Mouse (Mus musculus): ENCODE measurements around the gene Rbfox3. TPM values are rescaled to one million over a fixed set of nuclear protein-coding genes. Genes with fewer than 3 reads are reported as not detected.

The Rbfox3 gene
- polyA plus RNA-seq, 1 experiment: 117 TPM

DNA sequence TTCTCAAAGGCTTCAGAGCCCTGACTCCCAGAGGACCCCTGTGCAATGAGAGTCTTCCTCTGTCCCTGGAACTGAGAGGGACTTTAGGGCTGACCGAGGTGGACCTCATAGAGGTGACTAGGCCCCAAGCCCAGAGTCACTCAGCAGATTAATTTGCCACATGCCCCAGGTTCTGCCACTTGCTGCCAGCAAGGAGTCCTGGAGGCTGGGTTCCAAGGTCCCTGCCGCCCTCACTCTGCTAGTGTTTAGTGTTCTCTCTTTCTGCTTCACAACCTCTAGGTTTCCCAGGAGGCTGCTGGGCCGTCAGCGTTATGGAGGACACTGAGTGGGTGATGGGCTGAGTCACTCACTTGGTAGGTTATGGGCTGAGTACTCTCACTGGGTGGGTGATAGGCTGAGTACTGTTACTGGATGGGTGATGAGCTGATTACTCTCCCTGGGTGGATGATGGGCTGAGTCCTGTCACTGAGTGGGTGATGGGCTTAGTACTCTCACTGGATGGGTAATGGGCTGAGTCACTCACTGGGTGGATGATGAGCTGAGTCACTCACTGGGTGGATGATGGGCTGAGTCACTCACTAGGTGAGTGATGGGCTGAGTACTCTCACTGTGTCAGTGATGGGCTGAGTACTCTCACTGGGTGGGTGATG, 387.8 kb downstream of the Rbfox3 start:
- Histone ChIP-seq H3K4me1 (ENCODE audit: control insufficient read depth, insufficient read depth, low read length) (peaks cover 6% of the 10 kb centered on the region), H3K4me3 (ENCODE audit: insufficient read depth, low read length) (no peak overlapping the region), H3K27ac (ENCODE audit: insufficient read depth, low read length) (no peak overlapping the region)
- TF ChIP-seq CTCF (IDR thresholded peaks at IDR 0.05; ENCODE audit: extremely low read depth, insufficient read depth, low read length) (no peak), POLR2A (IDR thresholded peaks at IDR 0.05; ENCODE audit: extremely low read depth, insufficient read depth, low read length) (no peak)

DNA sequence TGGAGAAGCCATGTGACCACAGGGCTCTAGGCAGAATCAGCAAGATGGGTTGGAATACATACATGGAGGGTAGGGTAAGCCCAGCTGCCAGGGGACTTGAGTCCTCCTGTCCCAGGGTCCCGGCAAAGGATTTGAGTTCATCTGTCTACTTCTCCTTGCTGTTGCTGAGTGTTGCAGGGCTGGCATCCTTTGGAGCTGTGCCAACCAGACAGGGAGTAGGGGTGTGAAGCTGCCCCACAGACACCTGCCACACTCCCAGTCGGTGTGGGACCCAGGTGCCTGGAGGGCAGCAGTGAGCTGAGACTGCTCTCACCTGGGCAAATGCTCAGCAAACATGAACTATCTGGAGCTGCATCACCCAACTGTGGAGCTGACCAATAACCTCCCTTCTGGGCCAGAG, 390.5 kb downstream of the Rbfox3 start:
- peaks cover 6% of the 10 kb centered on the region for H3K4me1 ChIP-seq (ENCODE audit: control insufficient read depth, insufficient read depth, low read length)
- no peak for TF ChIP-seq CTCF (IDR thresholded peaks at IDR 0.05; ENCODE audit: extremely low read depth, insufficient read depth, low read length)
- no peak for TF ChIP-seq POLR2A (IDR thresholded peaks at IDR 0.05; ENCODE audit: extremely low read depth, insufficient read depth, low read length)
- H3K27ac ChIP-seq (ENCODE audit: insufficient read depth, low read length): no peak overlapping the region
- H3K4me3 ChIP-seq (ENCODE audit: insufficient read depth, low read length): no peak overlapping the region

DNA sequence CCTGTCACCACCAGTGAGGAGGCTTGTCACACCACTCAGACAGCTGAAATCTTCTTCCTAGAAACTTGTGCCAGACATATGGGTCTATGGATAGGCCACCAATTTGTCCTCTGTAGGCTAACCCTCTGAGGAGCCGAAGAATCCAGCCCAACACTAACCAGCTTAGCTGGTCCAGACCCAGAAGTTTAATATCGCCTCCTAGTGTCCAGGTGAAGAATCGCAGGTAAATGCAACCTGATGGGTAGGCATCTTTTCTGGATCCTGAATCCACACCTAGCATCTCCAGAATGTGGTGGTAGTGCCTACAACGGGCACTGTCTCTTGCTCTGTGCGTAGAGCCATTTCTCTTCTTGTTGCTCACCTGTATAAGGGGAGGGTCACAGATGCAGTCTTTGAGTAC, 391.1 kb downstream of the Rbfox3 start:
- Histone ChIP-seq H3K4me1 (ENCODE audit: control insufficient read depth, insufficient read depth, low read length) (peaks cover 9% of the 10 kb centered on the region), H3K4me3 (ENCODE audit: insufficient read depth, low read length) (no peak overlapping the region), H3K27ac (ENCODE audit: insufficient read depth, low read length) (no peak overlapping the region)
- peak; percentile 23; the same call in 1 of the 2 replicates for TF ChIP-seq CTCF (IDR thresholded peaks at IDR 0.05; ENCODE audit: extremely low read depth, insufficient read depth, low read length)
- no peak for TF ChIP-seq POLR2A (IDR thresholded peaks at IDR 0.05; ENCODE audit: extremely low read depth, insufficient read depth, low read length)

DNA sequence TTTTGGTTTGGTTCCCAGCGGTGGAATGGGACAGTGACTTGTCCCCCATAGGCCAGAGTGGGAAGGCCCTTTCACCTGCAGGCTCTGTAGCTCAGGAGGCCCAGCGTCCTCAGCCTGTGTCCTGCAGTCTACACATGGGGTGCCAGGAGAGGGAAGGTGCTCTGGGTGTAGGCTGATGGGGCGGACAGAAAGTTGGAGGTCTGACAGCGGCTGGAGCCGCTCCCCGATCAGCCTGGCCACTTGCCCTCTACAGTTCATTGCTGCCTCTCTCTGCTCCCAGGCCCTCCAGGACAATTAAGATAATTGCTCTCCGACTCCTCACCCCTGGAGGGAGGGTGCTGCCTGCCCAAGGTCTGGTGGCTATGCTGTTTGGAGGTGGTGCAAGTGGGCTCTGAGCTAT, 392.7 kb downstream of the Rbfox3 start:
- no peak overlapping the region for H3K4me3 ChIP-seq (ENCODE audit: insufficient read depth, low read length)
- peaks cover 7% of the 10 kb centered on the region; the same call in 1 of the 2 replicates for H3K4me1 ChIP-seq (ENCODE audit: control insufficient read depth, insufficient read depth, low read length)
- no peak overlapping the region for H3K27ac ChIP-seq (ENCODE audit: insufficient read depth, low read length)
- TF ChIP-seq CTCF (IDR thresholded peaks at IDR 0.05; ENCODE audit: extremely low read depth, insufficient read depth, low read length) (no peak), POLR2A (IDR thresholded peaks at IDR 0.05; ENCODE audit: extremely low read depth, insufficient read depth, low read length) (no peak)

DNA sequence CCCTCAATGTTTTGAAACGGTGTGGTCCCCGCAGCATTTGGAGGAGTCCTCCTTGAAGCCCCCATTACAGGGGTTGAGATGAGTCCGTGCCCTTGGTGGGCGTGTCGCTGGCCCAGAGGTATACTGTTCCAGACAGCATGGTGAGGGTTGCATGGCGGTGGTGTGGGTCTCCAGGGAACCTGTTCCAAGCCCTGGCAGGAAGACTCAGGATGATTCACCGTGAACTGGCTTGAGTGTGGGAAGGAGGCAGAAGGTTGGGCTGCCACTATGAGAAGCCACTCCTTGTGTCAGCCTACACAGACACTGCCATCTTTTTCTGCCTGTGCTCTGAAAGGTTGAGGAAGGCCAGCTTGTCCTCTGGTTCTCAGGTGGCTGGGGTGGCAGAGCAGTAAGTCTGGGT, 393.5 kb downstream of the Rbfox3 start:
- Histone ChIP-seq H3K27ac (ENCODE audit: insufficient read depth, low read length) (no peak overlapping the region), H3K4me1 (ENCODE audit: control insufficient read depth, insufficient read depth, low read length) (peaks cover 7% of the 10 kb centered on the region; the same call in 1 of the 2 replicates), H3K4me3 (ENCODE audit: insufficient read depth, low read length) (no peak overlapping the region)
- no peak for TF ChIP-seq POLR2A (IDR thresholded peaks at IDR 0.05; ENCODE audit: extremely low read depth, insufficient read depth, low read length)
- TF ChIP-seq CTCF (IDR thresholded peaks at IDR 0.05; ENCODE audit: extremely low read depth, insufficient read depth, low read length): no peak

DNA sequence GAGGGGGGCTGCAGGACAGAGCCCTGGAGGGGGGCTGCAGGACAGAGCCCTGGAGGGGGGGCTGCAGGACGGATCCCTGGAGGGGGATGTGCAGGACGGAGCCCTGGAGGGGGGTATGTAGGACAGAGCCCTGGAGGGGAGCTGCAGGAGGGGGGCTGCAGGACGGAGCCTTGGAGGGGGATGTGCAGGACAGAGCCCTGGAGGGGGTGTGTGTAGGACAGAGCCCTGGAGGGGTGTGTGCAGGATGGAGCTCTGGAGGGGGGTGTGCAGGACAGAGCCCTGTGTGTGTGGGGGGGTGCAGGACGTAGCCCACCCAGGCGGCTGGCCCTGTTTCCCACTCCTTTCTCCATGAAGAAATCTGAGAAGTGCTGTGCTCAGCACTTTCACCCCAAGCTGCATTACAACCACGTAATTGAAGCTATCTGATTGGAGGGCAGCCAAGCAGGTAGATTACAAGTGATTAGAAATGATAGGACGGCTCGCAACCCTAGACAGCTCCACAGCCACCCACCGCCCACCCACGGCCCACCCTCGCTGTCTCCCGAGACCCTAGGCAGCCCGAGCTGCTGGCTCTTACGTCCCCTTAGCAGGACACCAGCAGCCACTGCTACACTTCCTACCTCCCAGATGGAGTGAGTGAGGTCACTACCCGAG, 399.0 kb downstream of the Rbfox3 start:
- 0 out of 2 replicates have a peak, but pooled peaks cover 6% of the 10 kb centered on the region for H3K4me1 ChIP-seq (ENCODE audit: control insufficient read depth, insufficient read depth, low read length)
- no peak overlapping the region for H3K4me3 ChIP-seq (ENCODE audit: insufficient read depth, low read length)
- TF ChIP-seq CTCF (IDR thresholded peaks at IDR 0.05; ENCODE audit: extremely low read depth, insufficient read depth, low read length): no peak
- TF ChIP-seq POLR2A (IDR thresholded peaks at IDR 0.05; ENCODE audit: extremely low read depth, insufficient read depth, low read length): no peak
- H3K27ac ChIP-seq (ENCODE audit: insufficient read depth, low read length): no peak overlapping the region

DNA sequence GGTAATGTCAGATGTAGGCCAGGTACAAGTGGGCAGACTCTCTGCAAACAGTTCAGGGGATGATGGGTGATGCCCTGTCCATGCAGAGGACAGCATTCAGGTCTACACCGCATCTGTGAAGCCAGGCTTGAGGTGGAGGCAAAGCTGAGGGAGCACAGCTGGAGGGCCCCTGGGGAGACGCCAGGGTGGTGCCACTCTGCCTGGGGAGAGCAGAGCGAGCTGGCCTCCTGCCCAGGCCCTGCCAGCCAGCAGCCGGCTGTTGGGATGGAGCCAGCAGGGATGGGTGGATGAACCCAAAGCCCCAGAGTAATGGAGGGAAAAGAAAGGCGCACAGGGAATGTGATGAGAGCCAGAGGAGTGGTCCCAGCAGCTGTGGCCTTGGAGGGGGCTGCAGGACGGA, 399.5 kb downstream of the Rbfox3 start:
- 0 out of 2 replicates have a peak, but pooled peaks cover 6% of the 10 kb centered on the region for H3K4me1 ChIP-seq (ENCODE audit: control insufficient read depth, insufficient read depth, low read length)
- no peak overlapping the region for H3K4me3 ChIP-seq (ENCODE audit: insufficient read depth, low read length)
- no peak for TF ChIP-seq POLR2A (IDR thresholded peaks at IDR 0.05; ENCODE audit: extremely low read depth, insufficient read depth, low read length)
- H3K27ac ChIP-seq (ENCODE audit: insufficient read depth, low read length): no peak overlapping the region

DNA sequence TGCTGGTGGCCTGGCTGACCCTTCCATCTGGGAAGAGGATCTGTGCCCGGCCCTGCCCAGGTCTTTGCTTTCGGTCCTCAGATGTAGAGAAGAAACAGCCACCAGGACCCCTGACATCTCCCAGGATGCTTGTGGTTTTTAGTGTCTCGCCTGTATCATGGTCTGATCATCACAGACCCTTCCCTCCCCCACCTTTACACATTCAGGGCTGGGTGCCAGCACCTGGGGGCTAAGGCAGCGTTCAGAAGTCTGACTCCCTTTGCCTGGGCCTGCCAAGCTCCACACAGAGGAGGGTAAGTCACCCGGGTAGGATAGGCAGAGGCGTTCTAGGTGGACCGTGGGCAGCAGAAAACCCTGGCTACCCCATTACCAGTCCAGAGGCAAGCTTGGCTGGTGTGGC, 403.1 kb downstream of the Rbfox3 start:
- Histone ChIP-seq H3K4me1 (ENCODE audit: control insufficient read depth, insufficient read depth, low read length) (peaks cover 11% of the 10 kb centered on the region), H3K27ac (ENCODE audit: insufficient read depth, low read length) (no peak overlapping the region), H3K4me3 (ENCODE audit: insufficient read depth, low read length) (no peak overlapping the region)
- TF ChIP-seq CTCF (IDR thresholded peaks at IDR 0.05; ENCODE audit: extremely low read depth, insufficient read depth, low read length) (no peak), POLR2A (IDR thresholded peaks at IDR 0.05; ENCODE audit: extremely low read depth, insufficient read depth, low read length) (no peak)

DNA sequence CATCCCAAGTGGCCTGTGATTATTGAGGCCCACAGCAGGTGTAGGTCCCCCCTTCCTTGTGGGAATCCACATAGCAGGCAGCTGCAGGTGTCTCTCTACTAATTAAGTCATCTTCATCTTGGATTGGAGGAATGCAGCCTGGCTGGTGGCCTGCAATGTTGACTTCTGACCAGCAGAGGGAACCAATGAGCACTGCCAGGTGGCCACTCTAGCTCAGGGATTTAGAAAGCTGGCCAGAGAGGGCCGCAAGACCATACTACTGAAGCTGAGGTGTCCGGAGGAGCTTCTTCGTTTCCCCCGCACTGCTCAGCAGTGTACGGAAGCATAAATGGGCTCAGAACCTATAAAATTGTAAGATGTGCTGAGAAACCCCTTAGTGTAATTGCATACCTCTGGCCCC, 403.5 kb downstream of the Rbfox3 start:
- no peak for TF ChIP-seq POLR2A (IDR thresholded peaks at IDR 0.05; ENCODE audit: extremely low read depth, insufficient read depth, low read length)
- TF ChIP-seq CTCF (IDR thresholded peaks at IDR 0.05; ENCODE audit: extremely low read depth, insufficient read depth, low read length): peak; percentile 87
- Histone ChIP-seq H3K27ac (ENCODE audit: insufficient read depth, low read length) (no peak overlapping the region), H3K4me1 (ENCODE audit: control insufficient read depth, insufficient read depth, low read length) (peaks cover 11% of the 10 kb centered on the region), H3K4me3 (ENCODE audit: insufficient read depth, low read length) (no peak overlapping the region)

DNA sequence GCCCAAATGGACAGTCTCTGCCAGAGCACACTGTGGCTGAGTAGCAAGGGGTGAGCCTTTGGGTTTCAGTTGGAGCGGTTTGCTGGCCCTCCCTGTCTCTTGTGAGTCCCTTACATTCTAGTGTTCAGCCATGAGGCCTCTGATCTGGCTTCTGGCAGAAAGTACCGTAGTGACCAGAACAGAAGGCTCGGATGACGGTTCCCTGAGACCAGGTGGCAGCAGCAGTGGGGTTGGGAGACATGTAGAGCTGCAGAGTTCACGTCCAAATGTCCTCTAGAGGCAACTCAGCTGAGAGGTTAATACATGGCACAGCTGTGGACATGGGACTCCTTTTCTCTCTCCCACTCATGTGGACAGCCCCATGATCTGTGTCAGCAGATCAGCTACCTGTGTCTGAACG, 404.3 kb downstream of the Rbfox3 start:
- H3K27ac ChIP-seq (ENCODE audit: insufficient read depth, low read length): no peak overlapping the region
- peaks cover 10% of the 10 kb centered on the region for H3K4me1 ChIP-seq (ENCODE audit: control insufficient read depth, insufficient read depth, low read length)
- TF ChIP-seq POLR2A (IDR thresholded peaks at IDR 0.05; ENCODE audit: extremely low read depth, insufficient read depth, low read length) (no peak), CTCF (IDR thresholded peaks at IDR 0.05; ENCODE audit: extremely low read depth, insufficient read depth, low read length) (no peak)
- no peak overlapping the region for H3K4me3 ChIP-seq (ENCODE audit: insufficient read depth, low read length)
